Mouse (Mus musculus) midbrain, embryonic 11.5 days (tissue): ENCODE measurements around the gene Rbm14. TPM values are rescaled to one million over a fixed set of nuclear protein-coding genes. Genes with fewer than 3 reads are reported as not detected.
"Not testable (repeated sequence)": the region's sequence is repeated elsewhere in the genome, so short reads cannot be mapped to it uniquely, and the experiment has no call there.

Experiments used
- ATAC-seq: fragments of 200-750 bp; cut with Nextera tagmentation; 2 replicates; pipeline ENCODE4 v1.8.0; 2017; ENCODE audit warnings: moderate TSS enrichment, moderate library complexity; ENCODE audit not compliant: low FRiP score
- DNase-seq: peaks from one replicate; pipeline ENCODE4 v3.0.0; 2015; ENCODE audit warnings: low spot score; ENCODE audit errors: missing footprints
- H3K27ac ChIP-seq: fragments of 300-500 bp; sonication (generic); 2 replicates; pipeline ENCODE4 v1.5.1; 2014; ENCODE audit warnings: low read depth, low read length
- H3K27me3 ChIP-seq: fragments of 300-500 bp; sonication (generic); 2 replicates; pipeline ENCODE4 v1.6.1; 2014; ENCODE audit warnings: mild to moderate bottlenecking, low read length, moderate library complexity, mixed read lengths; ENCODE audit not compliant: control insufficient read depth, insufficient read depth
- H3K36me3 ChIP-seq: fragments of 300-500 bp; sonication (generic); 2 replicates; pipeline ENCODE4 v1.6.1; 2014; ENCODE audit warnings: mild to moderate bottlenecking, low read length, moderate library complexity, mixed read lengths; ENCODE audit not compliant: control insufficient read depth, insufficient read depth
- H3K4me1 ChIP-seq: fragments of 300-500 bp; sonication (generic); 2 replicates; pipeline ENCODE4 v1.6.1; 2014; ENCODE audit warnings: low read length; ENCODE audit not compliant: control insufficient read depth, insufficient read depth
- H3K4me2 ChIP-seq: fragments of 300-500 bp; sonication (generic); 2 replicates; pipeline ENCODE4 v1.6.1; 2014; ENCODE audit warnings: mild to moderate bottlenecking, moderate library complexity
- H3K4me3 ChIP-seq: fragments of 300-500 bp; sonication (generic); 2 replicates; pipeline ENCODE4 v1.5.1; 2014; ENCODE audit warnings: low read depth, low read length
- H3K9ac ChIP-seq: fragments of 300-500 bp; sonication (generic); 2 replicates; pipeline ENCODE4 v1.6.1; 2014; ENCODE audit warnings: low read length
- H3K9me3 ChIP-seq: fragments of 300-500 bp; sonication (generic); 2 replicates; pipeline ENCODE4 v1.6.1; 2016; ENCODE audit warnings: low read length; ENCODE audit not compliant: control insufficient read depth
- WGBS: fragments of 180-500 bp; shearing (Covaris S2); extraction: QIAGEN DNeasy Blood & Tissue Kit; methylation state at CpG from one replicate; pipeline ENCODE4 v1.1.7; 2014; 5-methylcytosine and 5-hydroxymethylcytosine counted together
- polyA plus RNA-seq: library from polyadenylated mRNA; unstranded; fragments of >200 nt; fragmentation: Nextera tagmentation; extraction: Ambion mirVana; gene quantifications from 2 replicates; pipeline ENCODE4 v1.2.1, GENCODE M21; 2014

The Rbm14 gene
- polyA plus RNA-seq, 1 experiment from 2014 or later: 113 TPM

- ATAC-seq: no peak
- WGBS: 88% methylated on average over 3 of the region's 3 CpGs
- peaks cover 14% of the 10 kb centered on the region for H3K36me3 ChIP-seq
- no peak for DNase-seq
- no peak overlapping the region for H3K4me3 ChIP-seq
- no peaks in the 10 kb centered on the region for H3K9me3 ChIP-seq
- H3K4me2 ChIP-seq: no peak overlapping the region
- H3K27me3 ChIP-seq: no peaks in the 10 kb centered on the region
- H3K4me1 ChIP-seq: no peaks in the 10 kb centered on the region
- no peak overlapping the region for H3K9ac ChIP-seq
- no peak overlapping the region for H3K27ac ChIP-seq
These were observed 38.6 kb downstream of the Rbm14 start for GRCm38 (mm10) chr19:4772785-4773184.

- no peaks in the 10 kb centered on the region for H3K9me3 ChIP-seq
- ATAC-seq: no peak
- H3K36me3 ChIP-seq: peaks cover 12% of the 10 kb centered on the region
- H3K27me3 ChIP-seq: no peaks in the 10 kb centered on the region
- WGBS: 87% methylated on average over 12 of the region's 12 CpGs
- no peak overlapping the region for H3K4me2 ChIP-seq
- no peak overlapping the region for H3K4me3 ChIP-seq
- no peak overlapping the region for H3K9ac ChIP-seq
- H3K4me1 ChIP-seq: no peaks in the 10 kb centered on the region
- DNase-seq: no peak
- no peak overlapping the region for H3K27ac ChIP-seq
These were observed 43.8 kb downstream of the Rbm14 start for GRCm38 (mm10) chr19:4767507-4768148.

GRCm38 (mm10) chr19:4762876-4763275, 48.6 kb downstream of the Rbm14 start:
- H3K4me2 ChIP-seq: no peak overlapping the region
- H3K27me3 ChIP-seq: no peaks in the 10 kb centered on the region
- H3K27ac ChIP-seq: no peak overlapping the region
- H3K9ac ChIP-seq: no peak overlapping the region
- no peak overlapping the region for H3K4me3 ChIP-seq
- no peak for DNase-seq
- WGBS: 68% methylated on average over 1 of the region's 1 CpGs
- no peaks in the 10 kb centered on the region for H3K9me3 ChIP-seq
- peaks cover 9% of the 10 kb centered on the region for H3K36me3 ChIP-seq
- no peak for ATAC-seq
- peaks cover 12% of the 10 kb centered on the region for H3K4me1 ChIP-seq

- not testable (repeated sequence) for H3K4me3 ChIP-seq
These were observed 50.9 kb downstream of the Rbm14 start for GRCm38 (mm10) chr19:4760544-4760943.

GRCm38 (mm10) chr19:4756921-4757320, 54.5 kb downstream of the Rbm14 start:
- Histone ChIP-seq H3K9me3 (no peaks in the 10 kb centered on the region), H3K4me3 (peak overlapping the region; percentile 61), H3K4me2 (peak overlapping the region; percentile 65), H3K27ac (peak overlapping the region; percentile 95), H3K36me3 (peaks cover 2% of the 10 kb centered on the region), H3K4me1 (peaks cover 16% of the 10 kb centered on the region), H3K9ac (peak overlapping the region; percentile 91), H3K27me3 (no peaks in the 10 kb centered on the region)
- DNase-seq: no peak
- 9% methylated on average over 9 of the region's 9 CpGs for WGBS
- no peak for ATAC-seq

More at GRCm38 (mm10) chr19:4760544-4760943, 50.9 kb downstream of the Rbm14 start:
- ATAC-seq, H3K36me3 ChIP-seq, H3K9ac ChIP-seq, H3K9me3 ChIP-seq, H3K4me2 ChIP-seq, DNase-seq, H3K27ac ChIP-seq, H3K27me3 ChIP-seq: not testable (repeated sequence)
- WGBS: 90% methylated on average over 8 of the region's 8 CpGs
- H3K4me1 ChIP-seq: peaks cover 16% of the 10 kb centered on the region

- peak within 1 kb of the TSS; percentile 65 for H3K4me2 ChIP-seq
These were observed 55.1 kb downstream of the Rbm14 start, which contains the start of gene Rbm4b for GRCm38 (mm10) chr19:4756193-4756911. Gene Rbm4b (plus strand): TSS chr19:4756497.

GRCm38 (mm10) chr19:4755565-4756192, 55.8 kb downstream of the Rbm14 start:
- Histone ChIP-seq H3K4me2 (peak overlapping the region; percentile 65), H3K27me3 (no peaks in the 10 kb centered on the region), H3K36me3 (peaks cover 2% of the 10 kb centered on the region), H3K9ac (peak overlapping the region; percentile 91), H3K9me3 (no peaks in the 10 kb centered on the region), H3K27ac (peak overlapping the region; percentile 95), H3K4me1 (peaks cover 16% of the 10 kb centered on the region), H3K4me3 (peak overlapping the region; percentile 61)
- WGBS: under 1% methylated on average over 10 of the region's 10 CpGs
- ATAC-seq (peak; percentile 69), DNase-seq (peak; percentile 97)

More at GRCm38 (mm10) chr19:4756193-4756911, 55.1 kb downstream of the Rbm14 start, which contains the start of gene Rbm4b:
- Histone ChIP-seq H3K4me3 (peak within 1 kb of the TSS; percentile 61), H3K36me3 (peaks cover 2% of the 10 kb centered on the region), H3K9ac (peak within 1 kb of the TSS; percentile 91), H3K4me1 (peaks cover 16% of the 10 kb centered on the region), H3K27ac (peak within 1 kb of the TSS; percentile 95), H3K9me3 (no peaks in the 10 kb centered on the region), H3K27me3 (no peaks in the 10 kb centered on the region)
- DNase-seq (peak; percentile 100), ATAC-seq (peak; percentile 98)
- WGBS: under 1% methylated on average over 65 of the region's 65 CpGs
